In genomic region chr6:122810022-122810614, GRCm38 (mm10) we compare ENCODE assay signal across 8 mouse cellular contexts. TPM values are rescaled to one million over a fixed set of nuclear protein-coding genes. Genes with fewer than 3 reads are reported as not detected.
A peak's percentile ranks its signal among the peaks of the same experiment; 100 is the strongest.
DNase-seq lines count a peak whose midpoint lies in the region; ATAC-seq and TF ChIP-seq lines count a peak whose summit lies in the region.

No protein-coding gene starts in this region.

- peak overlapping the region; percentile 57 for H3K9ac ChIP-seq in forebrain, embryonic 16.5 days (replicated peaks; ENCODE audit: low read depth, low read length)
- H3K9ac ChIP-seq in liver, embryonic 14.5 days (replicated peaks), result peak overlapping the region; percentile 67

- H3K27ac ChIP-seq in left cerebral cortex, adult 2 months, result peak overlapping the region; percentile 99
- peak overlapping the region; percentile 99 for H3K27ac ChIP-seq in forebrain, embryonic 16.5 days (ENCODE audit: low read length)
- H3K27ac ChIP-seq in liver, embryonic 14.5 days, result peak overlapping the region; percentile 100

- TF ChIP-seq EP300 in liver, embryonic 14.5 days (IDR thresholded peaks at IDR 0.05; ENCODE audit: low read depth), result no peak

- intact Hi-C loops in left cerebral cortex, adult 2 months (cut with DNase I), result loop anchor here (2.0 kb wide), 1 partner anchor 65 kb away; the partner anchor contains the start of gene Necap1

- no peak for TF ChIP-seq CTCF in left cerebral cortex, adult 2 months (IDR thresholded peaks at IDR 0.05)
- peak; percentile 8 for TF ChIP-seq CTCF in Patski (IDR thresholded peaks at IDR 0.05)
- TF ChIP-seq CTCF in liver, embryonic 14.5 days (IDR thresholded peaks at IDR 0.05; ENCODE audit: low read depth), result no peak

- CTCF ChIA-PET in Patski (lab: Charles Lee), result no interaction called here

- POLR2A ChIA-PET in Patski (lab: Charles Lee), result no interaction called here

- no peaks in the 10 kb centered on the region for H3K9me3 ChIP-seq in forebrain, embryonic 16.5 days (ENCODE audit: control insufficient read depth, low read length)
- no peaks in the 10 kb centered on the region for H3K9me3 ChIP-seq in liver, embryonic 14.5 days (ENCODE audit: control insufficient read depth, low read length)

- peak overlapping the region; percentile 90 for H3K4me3 ChIP-seq in left cerebral cortex, adult 2 months
- peak overlapping the region; percentile 82 for H3K4me3 ChIP-seq in forebrain, embryonic 16.5 days (replicated peaks; ENCODE audit: low read length)
- peak overlapping the region; percentile 80 to 87 for H3K4me3 ChIP-seq in liver, embryonic 14.5 days (ENCODE audit: insufficient read depth in 1 of 2, low read depth in 2 of 2, low read length in 2 of 2)

- in situ Hi-C loops in Patski (cut with MboI; ENCODE audit: low pct_unique_long_range_greater_than_20kb), result no loop called here

- no peak for ATAC-seq in Patski
- no peak for ATAC-seq in forebrain, embryonic 16.5 days
- ATAC-seq in liver, embryonic 14.5 days (ENCODE audit: insufficient read depth), result no peak

- H3K36me3 ChIP-seq in forebrain, embryonic 16.5 days (ENCODE audit: control insufficient read depth, insufficient read depth), result no peaks in the 10 kb centered on the region
- no peaks in the 10 kb centered on the region for H3K36me3 ChIP-seq in liver, embryonic 14.5 days (replicated peaks; ENCODE audit: control insufficient read depth, insufficient read depth, low read depth)

- H3K4me2 ChIP-seq in forebrain, embryonic 16.5 days (ENCODE audit: low read length), result peak overlapping the region; percentile 60
- H3K4me2 ChIP-seq in liver, embryonic 14.5 days (ENCODE audit: low read depth), result peak overlapping the region; percentile 85

- under 1% methylated on average over 11 of the region's 11 CpGs for WGBS in forebrain, embryonic 16.5 days
- WGBS in liver, embryonic 14.5 days (ENCODE audit: insufficient replicate concordance), result 1% methylated on average over 11 of the region's 11 CpGs

- H3K4me1 ChIP-seq in forebrain, embryonic 16.5 days (replicated peaks; ENCODE audit: control insufficient read depth, insufficient read depth, low read length), result peaks cover 8% of the 10 kb centered on the region
- peaks cover 21 to 24% of the 10 kb centered on the region in 2 experiments for H3K4me1 ChIP-seq in liver, embryonic 14.5 days (replicated peaks; ENCODE audit: control insufficient read depth in 2 of 2, insufficient read depth in 2 of 2, low read length in 1 of 2)

- DNase-seq in left cerebral cortex, adult 2 months (ENCODE audit: extremely low spot score in 1 of 2, low spot score in 2 of 2), result no peak
- DNase-seq in left cerebral cortex, adult 9 months (ENCODE audit: low spot score in 2 of 2), result no peak
- DNase-seq in Patski (ENCODE audit: low read depth, low spot score), result no peak
- no peak for DNase-seq in liver, embryonic 14.5 days (ENCODE audit: low read depth in 3 of 3, low spot score in 3 of 3)
- DNase-seq in testis, postnatal 14 days (ENCODE audit: low spot score), result peak; percentile 29
- DNase-seq in adrenal gland, postnatal 4 days (ENCODE audit: low spot score in 2 of 2), result no peak
- no peak for DNase-seq in urinary bladder, adult 18-20 months (ENCODE audit: low spot score in 2 of 2)

- no peaks in the 10 kb centered on the region for H3K27me3 ChIP-seq in Patski
- no peaks in the 10 kb centered on the region for H3K27me3 ChIP-seq in forebrain, embryonic 16.5 days (replicated peaks; ENCODE audit: control insufficient read depth, insufficient read depth, low read length)
- H3K27me3 ChIP-seq in liver, embryonic 14.5 days (ENCODE audit: control insufficient read depth, insufficient read depth, low read length), result no peaks in the 10 kb centered on the region

RNA-seq across cellular contexts. Expression of gene Slc2a3, which starts 8.7 kb away (rescaled TPM):
- 100 to 1,000 TPM; 111 to 128 TPM for total RNA-seq in left cerebral cortex, adult 2 months (2021)
- polyA plus RNA-seq in Patski (2021), result 0.19 TPM
- 25.9 and 33.7 TPM in 2 replicates for polyA plus RNA-seq in forebrain, embryonic 16.5 days (2015; fragmentation: Nextera tagmentation; extraction: Ambion mirVana)
- 8.7 and 9.6 TPM in 2 replicates for polyA plus RNA-seq in liver, embryonic 14.5 days (2012; rRNA removed)
- polyA plus RNA-seq in liver, embryonic 14.5 days (2014; fragmentation: Nextera tagmentation; extraction: Ambion mirVana), result 13.9 and 16.0 TPM in 2 replicates
- 10 to 100 TPM; 17.4 to 17.8 TPM for total RNA-seq in adrenal gland, postnatal 4 days (2021)

RNA-seq across cellular contexts. Expression of gene Foxj2, which starts 9.6 kb away (rescaled TPM):
- 10 to 100 TPM; 28.4 to 29.2 TPM for total RNA-seq in left cerebral cortex, adult 2 months (2021)
- 19.6 TPM for polyA plus RNA-seq in Patski (2021)
- polyA plus RNA-seq in forebrain, embryonic 16.5 days (2015; fragmentation: Nextera tagmentation; extraction: Ambion mirVana), result 8.1 and 8.5 TPM in 2 replicates
- polyA plus RNA-seq in liver, embryonic 14.5 days (2012; rRNA removed), result 1.3 TPM in 2 replicates
- polyA plus RNA-seq in liver, embryonic 14.5 days (2014; fragmentation: Nextera tagmentation; extraction: Ambion mirVana), result 1.1 and 1.3 TPM in 2 replicates
- total RNA-seq in adrenal gland, postnatal 4 days (2021), result 10 to 100 TPM; 21.3 to 22.1 TPM

RNA-seq across cellular contexts. Expression of gene C3ar1, which starts 45.8 kb away (rescaled TPM):
- under 1 TPM; 0.47 to 0.75 TPM for total RNA-seq in left cerebral cortex, adult 2 months (2021)
- polyA plus RNA-seq in Patski (2021), result not detected
- 1.0 and 1.8 TPM in 2 replicates for polyA plus RNA-seq in forebrain, embryonic 16.5 days (2015; fragmentation: Nextera tagmentation; extraction: Ambion mirVana)
- polyA plus RNA-seq in liver, embryonic 14.5 days (2012; rRNA removed), result 0.55 and 0.57 TPM in 2 replicates
- 0.59 and 0.66 TPM in 2 replicates for polyA plus RNA-seq in liver, embryonic 14.5 days (2014; fragmentation: Nextera tagmentation; extraction: Ambion mirVana)
- 1 to 10 TPM; 2.6 to 3.2 TPM for total RNA-seq in adrenal gland, postnatal 4 days (2021)
